Mouse (Mus musculus): ENCODE data around the gene Snx11.

DNA sequence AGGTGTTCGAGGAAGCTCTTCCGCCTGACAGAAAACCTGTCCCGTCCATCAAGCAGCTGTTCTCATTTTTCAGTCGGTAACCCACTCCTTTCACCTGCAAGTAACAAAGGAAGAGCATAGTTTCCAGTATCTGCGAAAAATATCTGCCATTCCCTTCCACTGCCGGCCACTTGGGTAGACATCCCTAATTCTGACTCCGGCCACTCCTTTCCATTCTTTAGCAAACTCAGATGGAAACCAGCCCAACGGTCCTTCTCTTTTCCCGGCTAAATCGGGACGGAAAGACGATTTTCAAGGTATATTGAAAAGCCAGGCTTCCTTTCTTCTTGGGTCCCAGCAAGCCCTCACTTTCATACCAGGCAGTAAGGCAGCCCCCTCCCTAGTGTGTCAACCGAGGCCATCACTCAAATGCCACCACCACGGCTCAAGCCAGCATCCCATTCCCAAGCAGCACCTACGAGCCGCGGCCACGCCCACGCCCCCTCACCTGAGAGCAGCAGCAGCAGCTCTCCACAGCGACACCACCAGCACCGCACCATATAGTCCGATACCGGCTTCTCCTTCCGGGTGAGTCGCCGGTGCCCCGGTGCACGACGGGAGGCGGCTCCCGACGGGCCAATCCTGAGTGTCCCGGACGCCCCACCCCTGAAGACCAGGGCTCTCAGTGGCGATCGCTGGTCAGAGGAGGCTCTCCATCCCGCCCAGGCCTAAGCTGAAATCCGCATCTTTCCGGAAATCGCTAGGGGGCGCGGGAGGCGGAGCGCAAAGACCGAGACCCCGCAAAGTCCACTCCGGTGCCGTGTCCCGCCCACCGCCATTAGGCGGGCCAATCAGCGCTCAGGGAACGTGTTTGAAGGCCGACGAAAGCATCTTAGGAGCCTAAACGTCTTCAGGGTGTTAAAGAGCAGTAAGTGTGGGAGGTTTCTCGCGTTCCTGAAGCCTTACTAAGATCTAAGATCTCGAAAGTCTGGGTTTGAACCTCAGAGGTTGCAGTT is at the start of gene Snx11:
- TF ChIP-seq CTCF (IDR thresholded peaks at IDR 0.05; ENCODE audit: low read depth, low read length) (no peak), GATA1 (IDR thresholded peaks at IDR 0.05; ENCODE audit: borderline replicate concordance, low read length) (no peak)

Measured in G1E (cell line).